Mouse (Mus musculus): ENCODE measurements around the gene Fam92b. TPM values are rescaled to one million over a fixed set of nuclear protein-coding genes. Genes with fewer than 3 reads are reported as not detected.

The Fam92b gene
- polyA plus RNA-seq (2015; fragmentation: Nextera tagmentation; extraction: Ambion mirVana), result not detected in 2 replicates

- H3K27ac ChIP-seq, result no peak within 1 kb of the TSS
- WGBS (ENCODE audit: insufficient replicate concordance), result under 1% methylated on average over 25 of the region's 26 CpGs
- DNase-seq (no peak), ATAC-seq (ENCODE audit: low read depth) (peak; percentile 30; the same call in 1 of the 2 replicates)
- H3K27me3 ChIP-seq, result peaks cover 47% of the 10 kb centered on the region
- H3K4me3 ChIP-seq (replicated peaks), result no peak within 1 kb of the TSS
- H3K4me1 ChIP-seq (replicated peaks), result no peaks in the 10 kb centered on the region
- H3K9me3 ChIP-seq (replicated peaks), result no peaks in the 10 kb centered on the region
- no peak within 1 kb of the TSS for H3K9ac ChIP-seq
- H3K36me3 ChIP-seq, result no peaks in the 10 kb centered on the region
- H3K4me2 ChIP-seq, result no peak within 1 kb of the TSS
Measured at GRCm38 (mm10) chr8:120177318-120178123, at the start of gene Fam92b. TSS of gene Fam92b (minus strand) at chr8:120177466.

GRCm38 (mm10) chr8:120225421-120226151 is 48.3 kb upstream of the Fam92b start:
- Histone ChIP-seq H3K27ac (no peak overlapping the region), H3K4me3 (replicated peaks) (no peak overlapping the region), H3K4me1 (replicated peaks) (peaks cover 19% of the 10 kb centered on the region), H3K4me2 (no peak overlapping the region), H3K36me3 (no peaks in the 10 kb centered on the region), H3K9ac (no peak overlapping the region), H3K9me3 (replicated peaks) (no peaks in the 10 kb centered on the region), H3K27me3 (peaks cover 64% of the 10 kb centered on the region)
- 37% methylated on average over 10 of the region's 10 CpGs for WGBS (ENCODE audit: insufficient replicate concordance)
- ATAC-seq (ENCODE audit: low read depth) (no peak), DNase-seq (no peak)

- Histone ChIP-seq H3K9me3 (replicated peaks) (no peaks in the 10 kb centered on the region), H3K4me2 (no peak overlapping the region), H3K9ac (no peak overlapping the region), H3K27me3 (peaks cover 56% of the 10 kb centered on the region), H3K36me3 (no peaks in the 10 kb centered on the region), H3K27ac (no peak overlapping the region), H3K4me1 (replicated peaks) (peaks cover 12% of the 10 kb centered on the region), H3K4me3 (replicated peaks) (no peak overlapping the region)
- ATAC-seq (ENCODE audit: low read depth) (no peak), DNase-seq (no peak)
- 44% methylated on average over 11 of the region's 11 CpGs for WGBS (ENCODE audit: insufficient replicate concordance)
Measured at GRCm38 (mm10) chr8:120224521-120225420, 47.5 kb upstream of the Fam92b start.

- peaks cover 2% of the 10 kb centered on the region; the same call in 1 of the 2 replicates for H3K4me1 ChIP-seq (replicated peaks)
- H3K4me3 ChIP-seq (replicated peaks), result no peak overlapping the region
- no peaks in the 10 kb centered on the region for H3K36me3 ChIP-seq
- H3K9me3 ChIP-seq (replicated peaks), result no peaks in the 10 kb centered on the region
- H3K27ac ChIP-seq, result no peak overlapping the region
- no peak for DNase-seq
- no peak overlapping the region for H3K9ac ChIP-seq
- ATAC-seq (ENCODE audit: low read depth), result no peak
- peaks cover 34% of the 10 kb centered on the region for H3K27me3 ChIP-seq
- no peak overlapping the region for H3K4me2 ChIP-seq
- 57% methylated on average over 11 of the region's 11 CpGs for whole genome bisulfite sequencing (ENCODE audit: insufficient replicate concordance)
Measured at GRCm38 (mm10) chr8:120222548-120222947, 45.3 kb upstream of the Fam92b start.

GRCm38 (mm10) chr8:120216855-120217830 is 39.9 kb upstream of the Fam92b start:
- Histone ChIP-seq H3K27me3 (no peaks in the 10 kb centered on the region), H3K36me3 (no peaks in the 10 kb centered on the region), H3K4me3 (replicated peaks) (no peak overlapping the region), H3K27ac (no peak overlapping the region), H3K9ac (no peak overlapping the region), H3K4me1 (replicated peaks) (peaks cover 12% of the 10 kb centered on the region), H3K9me3 (replicated peaks) (no peaks in the 10 kb centered on the region), H3K4me2 (no peak overlapping the region)
- 25% methylated on average over 13 of the region's 13 CpGs for WGBS (ENCODE audit: insufficient replicate concordance)
- DNase-seq (no peak), ATAC-seq (ENCODE audit: low read depth) (no peak)

GRCm38 (mm10) chr8:120215416-120216141 is 38.3 kb upstream of the Fam92b start:
- Histone ChIP-seq H3K4me1 (replicated peaks) (peaks cover 15% of the 10 kb centered on the region), H3K27ac (no peak overlapping the region), H3K9me3 (replicated peaks) (no peaks in the 10 kb centered on the region), H3K27me3 (no peaks in the 10 kb centered on the region), H3K4me2 (no peak overlapping the region), H3K4me3 (replicated peaks) (no peak overlapping the region), H3K9ac (no peak overlapping the region), H3K36me3 (no peaks in the 10 kb centered on the region)
- no peak for ATAC-seq (ENCODE audit: low read depth)
- 46% methylated on average over 7 of the region's 7 CpGs for whole genome bisulfite sequencing (ENCODE audit: insufficient replicate concordance)
- DNase-seq, result no peak

GRCm38 (mm10) chr8:120213939-120214338 is 36.7 kb upstream of the Fam92b start:
- no peak overlapping the region for H3K27ac ChIP-seq
- H3K9ac ChIP-seq, result no peak overlapping the region
- ATAC-seq (ENCODE audit: low read depth), result no peak
- 68% methylated on average over 5 of the region's 5 CpGs for WGBS (ENCODE audit: insufficient replicate concordance)
- H3K4me1 ChIP-seq (replicated peaks), result peaks cover 15% of the 10 kb centered on the region
- no peaks in the 10 kb centered on the region for H3K36me3 ChIP-seq
- H3K9me3 ChIP-seq (replicated peaks), result no peaks in the 10 kb centered on the region
- DNase-seq, result no peak
- 0 out of 2 replicates have a peak, but pooled peaks cover 5% of the 10 kb centered on the region for H3K27me3 ChIP-seq
- no peak overlapping the region for H3K4me2 ChIP-seq
- H3K4me3 ChIP-seq (replicated peaks), result no peak overlapping the region

- Histone ChIP-seq H3K4me2 (no peak overlapping the region), H3K4me3 (replicated peaks) (no peak overlapping the region), H3K27ac (no peak overlapping the region), H3K9ac (no peak overlapping the region), H3K27me3 (0 out of 2 replicates have a peak, but pooled peaks cover 5% of the 10 kb centered on the region), H3K9me3 (replicated peaks) (no peaks in the 10 kb centered on the region), H3K36me3 (no peaks in the 10 kb centered on the region), H3K4me1 (replicated peaks) (peaks cover 15% of the 10 kb centered on the region)
- 77% methylated on average over 3 of the region's 3 CpGs for WGBS (ENCODE audit: insufficient replicate concordance)
- DNase-seq (no peak), ATAC-seq (ENCODE audit: low read depth) (no peak)
Measured at GRCm38 (mm10) chr8:120213229-120213628, 36.0 kb upstream of the Fam92b start.

GRCm38 (mm10) chr8:120212596-120212995 is 35.3 kb upstream of the Fam92b start:
- no peak for DNase-seq
- Histone ChIP-seq H3K36me3 (no peaks in the 10 kb centered on the region), H3K4me1 (replicated peaks) (peaks cover 15% of the 10 kb centered on the region), H3K9me3 (replicated peaks) (no peaks in the 10 kb centered on the region), H3K27ac (no peak overlapping the region), H3K27me3 (0 out of 2 replicates have a peak, but pooled peaks cover 5% of the 10 kb centered on the region), H3K9ac (no peak overlapping the region), H3K4me2 (no peak overlapping the region), H3K4me3 (replicated peaks) (no peak overlapping the region)
- WGBS (ENCODE audit: insufficient replicate concordance), result 71% methylated on average over 7 of the region's 7 CpGs
- no peak for ATAC-seq (ENCODE audit: low read depth)
